Mouse (Mus musculus) lung, embryonic 16.5 days (tissue): ENCODE data around the gene Slc35e4. TPM values are rescaled to one million over a fixed set of nuclear protein-coding genes. Genes with fewer than 3 reads are reported as not detected.
A peak's percentile ranks its signal among the peaks of the same experiment; 100 is the strongest.

Experiments used
- ATAC-seq: fragments of 200-750 bp; cut with Nextera tagmentation; 2 replicates; pipeline ENCODE4 v1.8.0; 2017; ENCODE audit warnings: low read depth, mild to moderate bottlenecking, moderate library complexity
- H3K27ac ChIP-seq: fragments of 300-500 bp; sonication (generic); 2 replicates; pipeline ENCODE4 v1.5.1; 2014; ENCODE audit warnings: mild to moderate bottlenecking, control low read depth, low read length
- H3K27me3 ChIP-seq: fragments of 300-500 bp; sonication (generic); 2 replicates; pipeline ENCODE4 v1.6.1; 2014; ENCODE audit warnings: low read depth, low read length, mixed read lengths; ENCODE audit not compliant: control insufficient read depth, insufficient read depth
- H3K36me3 ChIP-seq: fragments of 300-500 bp; sonication (generic); 2 replicates; pipeline ENCODE4 v1.6.1; 2014; ENCODE audit warnings: low read length; ENCODE audit not compliant: control insufficient read depth, insufficient read depth
- H3K4me1 ChIP-seq: fragments of 300-500 bp; sonication (generic); replicated peaks from 2 replicates; pipeline ENCODE4 v1.6.1; 2014; ENCODE audit warnings: low read length, mixed read lengths; ENCODE audit not compliant: control insufficient read depth, insufficient read depth
- H3K4me2 ChIP-seq: fragments of 300-500 bp; sonication (generic); 2 replicates; pipeline ENCODE4 v1.6.1; 2014; ENCODE audit warnings: low read depth, low read length, control low read depth
- H3K4me3 ChIP-seq: fragments of 300-500 bp; sonication (generic); 2 replicates; pipeline ENCODE4 v1.5.1; 2014; ENCODE audit warnings: mild to moderate bottlenecking, low read length, control low read depth
- H3K9ac ChIP-seq: fragments of 300-500 bp; sonication (generic); 2 replicates; pipeline ENCODE4 v1.6.1; 2014; ENCODE audit warnings: low read length, control low read depth
- H3K9me3 ChIP-seq: fragments of 300-500 bp; sonication (generic); 2 replicates; pipeline ENCODE4 v1.6.1; 2016; ENCODE audit warnings: low read length; ENCODE audit not compliant: control insufficient read depth
- WGBS: fragments of 180-500 bp; shearing (Covaris S2); extraction: QIAGEN DNeasy Blood & Tissue Kit; methylation state at CpG from one replicate; pipeline ENCODE4 v1.1.7; 2014; 5-methylcytosine and 5-hydroxymethylcytosine counted together
- polyA plus RNA-seq: library from polyadenylated mRNA; unstranded; fragments of >200 nt; fragmentation: Nextera tagmentation; extraction: Ambion mirVana; gene quantifications from 2 replicates; pipeline ENCODE4 v1.2.1, GENCODE M21; 2015

Gene Slc35e4
- polyA plus RNA-seq, 1 experiment from 2014 or later: 4.4 TPM

- no peak overlapping the region for H3K4me3 ChIP-seq
- H3K27ac ChIP-seq: no peak overlapping the region
- 53% methylated on average over 5 of the region's 5 CpGs for WGBS
- no peaks in the 10 kb centered on the region for H3K36me3 ChIP-seq
- no peak for ATAC-seq
- no peak overlapping the region for H3K4me2 ChIP-seq
- H3K9ac ChIP-seq: no peak overlapping the region
- no peaks in the 10 kb centered on the region for H3K9me3 ChIP-seq
- no peaks in the 10 kb centered on the region for H3K27me3 ChIP-seq
- peaks cover 26% of the 10 kb centered on the region for H3K4me1 ChIP-seq
Measured at GRCm38 (mm10) chr11:3910513-3911310, 3.8 kb downstream of the Slc35e4 start.

DNA sequence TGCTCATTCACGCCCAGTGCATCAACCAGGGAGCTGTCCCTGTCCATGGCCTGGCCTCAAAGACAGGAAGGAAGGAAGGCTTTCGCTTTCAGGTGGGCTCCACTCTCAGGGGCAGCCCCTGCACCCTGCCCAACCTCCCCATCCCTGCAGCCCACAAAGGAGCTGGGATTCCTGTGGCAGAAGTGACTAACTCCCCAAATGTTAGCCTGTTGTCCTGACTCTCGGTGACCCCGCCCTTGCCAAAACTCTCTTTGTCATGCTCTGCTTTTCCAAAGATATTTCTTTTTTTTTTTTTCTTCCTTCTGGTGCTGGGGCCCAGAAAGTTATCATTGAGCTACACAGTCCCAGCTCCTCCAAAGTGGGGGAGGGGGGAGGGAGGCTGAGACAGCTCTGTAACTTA is 5.2 kb downstream of the Slc35e4 start:
- Histone ChIP-seq H3K27me3 (no peaks in the 10 kb centered on the region), H3K4me2 (no peak overlapping the region), H3K4me3 (no peak overlapping the region), H3K4me1 (peaks cover 23% of the 10 kb centered on the region), H3K9ac (no peak overlapping the region), H3K27ac (no peak overlapping the region), H3K36me3 (no peaks in the 10 kb centered on the region), H3K9me3 (no peaks in the 10 kb centered on the region)
- ATAC-seq: no peak
- 73% methylated on average over 4 of the region's 4 CpGs for WGBS

GRCm38 (mm10) chr11:3905446-3905845 is 9.0 kb downstream of the Slc35e4 start:
- Histone ChIP-seq H3K9me3 (no peaks in the 10 kb centered on the region), H3K4me3 (no peak overlapping the region), H3K27ac (no peak overlapping the region), H3K27me3 (no peaks in the 10 kb centered on the region), H3K4me2 (no peak overlapping the region), H3K36me3 (no peaks in the 10 kb centered on the region), H3K9ac (no peak overlapping the region), H3K4me1 (peaks cover 7% of the 10 kb centered on the region; the same call in 1 of the 2 replicates)
- ATAC-seq: no peak
- 85% methylated on average over 1 of the region's 1 CpGs for WGBS

DNA sequence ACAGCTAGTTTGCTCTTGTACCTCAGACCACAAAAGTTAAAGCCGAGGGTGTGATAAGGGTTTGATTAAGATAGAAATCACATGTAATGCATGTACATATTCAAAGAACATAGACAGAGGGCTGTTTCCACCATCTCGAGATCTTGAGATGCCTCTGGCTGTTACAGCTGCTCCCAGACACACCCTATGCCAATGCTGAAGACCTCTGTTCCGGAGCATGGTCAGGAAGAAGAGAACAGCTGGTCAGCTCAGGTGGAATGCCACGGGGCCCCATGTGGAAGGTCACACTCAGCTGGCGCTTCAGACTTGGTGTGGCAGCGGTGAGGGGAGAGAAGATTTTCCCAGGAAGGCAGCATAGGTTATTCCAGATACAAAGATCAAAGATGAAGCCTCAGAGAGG is 9.8 kb downstream of the Slc35e4 start:
- H3K4me2 ChIP-seq: no peak overlapping the region
- no peaks in the 10 kb centered on the region for H3K9me3 ChIP-seq
- H3K4me1 ChIP-seq: peaks cover 7% of the 10 kb centered on the region; the same call in 1 of the 2 replicates
- no peaks in the 10 kb centered on the region for H3K27me3 ChIP-seq
- ATAC-seq: no peak
- 71% methylated on average over 6 of the region's 6 CpGs for WGBS
- no peaks in the 10 kb centered on the region for H3K36me3 ChIP-seq
- H3K4me3 ChIP-seq: no peak overlapping the region
- H3K27ac ChIP-seq: no peak overlapping the region
- H3K9ac ChIP-seq: no peak overlapping the region

DNA sequence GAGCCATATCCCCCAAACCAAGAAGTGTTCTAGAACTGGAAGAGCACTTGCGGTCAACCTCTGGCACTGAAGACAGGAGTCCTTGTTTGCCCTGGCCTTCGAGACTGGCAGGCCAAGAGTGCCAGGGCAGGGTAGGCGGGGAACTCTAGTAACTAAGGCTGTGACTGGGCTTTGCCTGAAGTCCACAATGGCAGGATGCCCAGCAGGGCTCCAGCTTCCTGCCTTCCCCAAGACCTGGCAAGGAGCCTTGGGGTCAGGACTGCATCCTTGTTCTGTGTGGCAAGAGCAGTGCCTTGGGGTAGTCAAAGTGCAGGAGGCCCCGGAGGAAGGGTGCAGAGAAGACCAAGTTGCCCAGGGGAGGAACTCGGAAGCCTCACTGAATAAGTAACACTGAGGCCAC is 11.4 kb downstream of the Slc35e4 start:
- ATAC-seq: peak; percentile 76
- Histone ChIP-seq H3K9ac (no peak overlapping the region), H3K4me3 (no peak overlapping the region), H3K36me3 (no peaks in the 10 kb centered on the region), H3K4me2 (no peak overlapping the region), H3K4me1 (peaks cover 7% of the 10 kb centered on the region; the same call in 1 of the 2 replicates), H3K27me3 (no peaks in the 10 kb centered on the region), H3K9me3 (no peaks in the 10 kb centered on the region), H3K27ac (no peak overlapping the region)
- 61% methylated on average over 5 of the region's 5 CpGs for WGBS

DNA sequence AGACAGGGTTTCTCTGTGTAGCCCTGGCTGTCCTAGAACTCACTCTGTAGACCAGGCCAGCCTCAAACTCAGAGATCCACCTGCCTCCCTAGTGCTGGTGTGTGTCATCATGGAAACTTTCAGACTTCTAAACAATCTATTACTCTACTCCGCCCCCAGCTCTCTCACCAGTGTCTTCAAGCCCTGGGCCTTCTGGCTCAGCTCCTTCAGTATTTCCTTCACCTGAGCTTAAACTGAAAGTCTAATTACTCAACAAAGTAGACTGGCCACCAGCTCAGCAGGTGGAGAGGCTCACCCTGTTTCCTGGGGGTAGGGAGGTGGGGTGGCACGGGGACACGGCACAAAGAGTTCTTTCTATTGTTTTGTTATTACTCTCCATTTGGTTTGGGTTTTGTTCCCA is 11.9 kb downstream of the Slc35e4 start:
- Histone ChIP-seq H3K27ac (no peak overlapping the region), H3K9ac (no peak overlapping the region), H3K27me3 (no peaks in the 10 kb centered on the region), H3K4me2 (no peak overlapping the region), H3K4me3 (no peak overlapping the region), H3K9me3 (no peaks in the 10 kb centered on the region), H3K36me3 (no peaks in the 10 kb centered on the region), H3K4me1 (peaks cover 7% of the 10 kb centered on the region; the same call in 1 of the 2 replicates)
- WGBS: 86% methylated on average over 3 of the region's 3 CpGs
- ATAC-seq: no peak

GRCm38 (mm10) chr11:3900296-3900695 is 14.2 kb downstream of the Slc35e4 start:
- no peaks in the 10 kb centered on the region for H3K27me3 ChIP-seq
- H3K9me3 ChIP-seq: no peaks in the 10 kb centered on the region
- ATAC-seq: no peak
- H3K9ac ChIP-seq: no peak overlapping the region
- H3K27ac ChIP-seq: no peak overlapping the region
- WGBS: 67% methylated on average over 6 of the region's 6 CpGs
- H3K4me2 ChIP-seq: no peak overlapping the region
- H3K36me3 ChIP-seq: no peaks in the 10 kb centered on the region
- H3K4me3 ChIP-seq: no peak overlapping the region
- peaks cover 7% of the 10 kb centered on the region; the same call in 1 of the 2 replicates for H3K4me1 ChIP-seq

DNA sequence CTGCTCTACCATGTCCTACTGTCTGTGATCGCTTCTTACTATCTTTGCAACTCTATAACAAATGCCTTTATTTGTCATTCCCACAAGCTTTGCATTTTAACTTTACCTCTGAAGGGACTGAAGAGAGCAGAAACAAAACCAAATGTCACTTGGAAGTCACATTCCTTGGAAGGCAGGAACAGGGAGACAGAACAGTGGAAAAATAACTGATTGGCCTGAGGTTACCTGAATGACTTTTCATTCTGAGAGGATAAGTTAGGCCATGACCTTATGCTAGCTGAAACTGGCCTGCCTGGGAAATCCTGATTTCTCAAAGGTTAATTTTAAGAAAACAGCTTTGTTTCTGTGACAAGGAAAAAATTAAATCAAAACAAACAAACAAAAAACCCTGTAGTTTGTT is 18.5 kb downstream of the Slc35e4 start:
- Histone ChIP-seq H3K27ac (no peak overlapping the region), H3K27me3 (no peaks in the 10 kb centered on the region), H3K9ac (no peak overlapping the region), H3K36me3 (no peaks in the 10 kb centered on the region), H3K4me3 (no peak overlapping the region), H3K9me3 (no peaks in the 10 kb centered on the region), H3K4me1 (0 out of 2 replicates have a peak, but pooled peaks cover 4% of the 10 kb centered on the region), H3K4me2 (no peak overlapping the region; the same call in 1 of the 2 replicates)
- no peak for ATAC-seq
- 79% methylated on average over 1 of the region's 1 CpGs for WGBS

DNA sequence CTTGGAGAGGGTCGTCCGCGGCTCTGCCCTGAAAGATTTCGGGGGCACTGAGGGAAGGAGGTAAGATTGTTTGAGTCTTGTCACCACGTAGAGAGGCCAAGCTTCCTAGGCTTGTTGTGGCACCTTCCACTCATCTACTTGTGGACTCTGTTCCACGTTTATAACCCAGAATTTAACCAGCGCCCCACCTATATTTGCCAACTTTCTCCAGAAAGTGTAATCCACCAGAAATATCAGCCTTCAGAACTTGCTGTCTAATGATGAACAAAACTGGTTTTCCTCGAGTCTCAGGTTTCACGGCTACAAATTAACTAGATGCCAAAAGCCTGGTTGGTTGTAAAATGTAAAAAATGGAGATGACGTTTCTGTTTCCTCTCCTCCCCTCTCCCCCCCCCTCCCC is 19.0 kb downstream of the Slc35e4 start:
- Histone ChIP-seq H3K9ac (peak overlapping the region; percentile 64), H3K27me3 (no peaks in the 10 kb centered on the region), H3K4me3 (peak overlapping the region; percentile 57), H3K27ac (peak overlapping the region; percentile 76), H3K36me3 (no peaks in the 10 kb centered on the region), H3K9me3 (no peaks in the 10 kb centered on the region), H3K4me1 (0 out of 2 replicates have a peak, but pooled peaks cover 4% of the 10 kb centered on the region), H3K4me2 (peak overlapping the region; percentile 77)
- WGBS: 1% methylated on average over 10 of the region's 10 CpGs
- peak; percentile 37 for ATAC-seq
